In genomic region chr16:17148084-17148483, GRCm38 (mm10) we compare ENCODE assay signal across 8 mouse cellular contexts. TPM values are rescaled to one million over a fixed set of nuclear protein-coding genes. Genes with fewer than 3 reads are reported as not detected.
DNase-seq lines count a peak whose midpoint lies in the region; ATAC-seq and TF ChIP-seq lines count a peak whose summit lies in the region.

No protein-coding gene starts in this region.

- peaks cover 11% of the 10 kb centered on the region for H3K4me1 ChIP-seq in kidney, embryonic 16.5 days (ENCODE audit: insufficient read depth, low read length)
- H3K4me1 ChIP-seq in G1E (ENCODE audit: insufficient read depth, low read depth, low read length), result peaks cover 40% of the 10 kb centered on the region
- H3K4me1 ChIP-seq in embryonic facial prominence, embryonic 10.5 days, result peaks cover 29% of the 10 kb centered on the region
- peaks cover 21% of the 10 kb centered on the region for H3K4me1 ChIP-seq in hindbrain, embryonic 15.5 days (replicated peaks)
- H3K4me1 ChIP-seq in thymus, adult 2 months (replicated peaks; ENCODE audit: control insufficient read depth, insufficient read depth, low read length), result peaks cover 12% of the 10 kb centered on the region

- TF ChIP-seq CTCF in G1E (IDR thresholded peaks at IDR 0.05; ENCODE audit: low read depth, low read length), result no peak
- no peak; the same call in 1 of the 2 replicates for TF ChIP-seq CTCF in thymus, adult 2 months (IDR thresholded peaks at IDR 0.05; ENCODE audit: borderline replicate concordance, control insufficient read depth, extremely low read depth, insufficient read depth, low read length, poor library complexity)

- H3K9ac ChIP-seq in kidney, embryonic 16.5 days (replicated peaks; ENCODE audit: low read length), result peak overlapping the region; percentile 59
- peak overlapping the region; percentile 61 for H3K9ac ChIP-seq in hindbrain, embryonic 15.5 days

- H3K4me2 ChIP-seq in kidney, embryonic 16.5 days (replicated peaks; ENCODE audit: low read depth, low read length), result peak overlapping the region; percentile 94
- peak overlapping the region; percentile 94 for H3K4me2 ChIP-seq in hindbrain, embryonic 15.5 days

- no peaks in the 10 kb centered on the region for H3K27me3 ChIP-seq in kidney, embryonic 16.5 days (ENCODE audit: insufficient read depth, low read length)
- H3K27me3 ChIP-seq in G1E (ENCODE audit: insufficient read depth, low read length), result no peaks in the 10 kb centered on the region
- peaks cover 19% of the 10 kb centered on the region for H3K27me3 ChIP-seq in embryonic facial prominence, embryonic 10.5 days (replicated peaks; ENCODE audit: low read depth, poor library complexity, severe bottlenecking)
- no peaks in the 10 kb centered on the region for H3K27me3 ChIP-seq in hindbrain, embryonic 15.5 days
- no peaks in the 10 kb centered on the region for H3K27me3 ChIP-seq in thymus, adult 2 months (ENCODE audit: control insufficient read depth, insufficient read depth, low read length)

- peak; percentile 5; the same call in 1 of the 2 replicates for ATAC-seq in kidney, embryonic 16.5 days (ENCODE audit: low FRiP score, low TSS enrichment)
- ATAC-seq in G1E (ENCODE audit: extremely low read depth, insufficient number of reproducible peaks, low FRiP score, poor library complexity, severe bottlenecking), result peak; percentile 63
- ATAC-seq in hindbrain, embryonic 15.5 days (ENCODE audit: low FRiP score, low read depth), result peak; percentile 4

- WGBS in kidney, embryonic 16.5 days, result 10% methylated on average over 16 of the region's 16 CpGs
- WGBS in embryonic facial prominence, embryonic 10.5 days, result 5% methylated on average over 16 of the region's 16 CpGs
- WGBS in hindbrain, embryonic 15.5 days, result 7% methylated on average over 16 of the region's 16 CpGs
- 72% methylated on average over 16 of the region's 16 CpGs for WGBS in thymus, adult 2 months

- H3K9me3 ChIP-seq in kidney, embryonic 16.5 days (ENCODE audit: low read length), result no peaks in the 10 kb centered on the region
- no peaks in the 10 kb centered on the region for H3K9me3 ChIP-seq in G1E (replicated peaks)
- no peaks in the 10 kb centered on the region for H3K9me3 ChIP-seq in embryonic facial prominence, embryonic 10.5 days
- H3K9me3 ChIP-seq in hindbrain, embryonic 15.5 days, result no peaks in the 10 kb centered on the region

- peaks cover 14% of the 10 kb centered on the region; the same call in 1 of the 2 replicates for H3K36me3 ChIP-seq in kidney, embryonic 16.5 days (ENCODE audit: insufficient read depth, low read length)
- H3K36me3 ChIP-seq in G1E (replicated peaks), result peaks cover 67% of the 10 kb centered on the region
- H3K36me3 ChIP-seq in embryonic facial prominence, embryonic 10.5 days (replicated peaks), result peaks cover 28% of the 10 kb centered on the region
- peaks cover 6% of the 10 kb centered on the region for H3K36me3 ChIP-seq in hindbrain, embryonic 15.5 days
- H3K36me3 ChIP-seq in thymus, adult 2 months (ENCODE audit: control insufficient read depth, insufficient read depth, low read length), result peaks cover 6% of the 10 kb centered on the region

- DNase-seq in kidney, adult 11 months, result no peak
- peak; percentile 72 for DNase-seq in G1E (ENCODE audit: low spot score)
- DNase-seq in embryonic facial prominence, embryonic 10.5 days (ENCODE audit: low spot score), result peak; percentile 77
- DNase-seq in mesoderm, embryonic 11.5 days (ENCODE audit: low read depth, low spot score), result peak; percentile 67
- peak; percentile 47 for DNase-seq in thymus, adult 2 months
- DNase-seq in ovary, adult 18-20 months (ENCODE audit: low spot score), result no peak

- TF ChIP-seq POLR2A in thymus, adult 2 months (IDR thresholded peaks at IDR 0.05; ENCODE audit: control insufficient read depth, extremely low read depth, insufficient read depth, low read length, poor library complexity), result no peak

- peak overlapping the region; percentile 70 for H3K4me3 ChIP-seq in kidney, embryonic 16.5 days (ENCODE audit: low read length)
- peak overlapping the region; percentile 76 for H3K4me3 ChIP-seq in G1E (ENCODE audit: low read depth, low read length)
- peak overlapping the region; percentile 72 for H3K4me3 ChIP-seq in embryonic facial prominence, embryonic 10.5 days
- H3K4me3 ChIP-seq in hindbrain, embryonic 15.5 days, result peak overlapping the region; percentile 59
- peak overlapping the region; percentile 49 for H3K4me3 ChIP-seq in thymus, adult 2 months (ENCODE audit: control insufficient read depth, insufficient read depth, low read length)

- H3K27ac ChIP-seq in kidney, embryonic 16.5 days (ENCODE audit: low read length), result no peak overlapping the region
- H3K27ac ChIP-seq in embryonic facial prominence, embryonic 10.5 days (replicated peaks), result no peak overlapping the region; the same call in 1 of the 2 replicates
- H3K27ac ChIP-seq in hindbrain, embryonic 15.5 days (replicated peaks), result no peak overlapping the region
- no peak overlapping the region for H3K27ac ChIP-seq in thymus, adult 2 months (ENCODE audit: control insufficient read depth, insufficient read depth, low read length)

RNA-seq across cellular contexts. Expression of gene Ccdc116, which starts 1.1 kb away (rescaled TPM):
- 0.31 and 0.36 TPM in 2 replicates for polyA plus RNA-seq in kidney, embryonic 16.5 days (2015; fragmentation: Nextera tagmentation; extraction: Ambion mirVana)
- total RNA-seq in G1E (2014; fragmentation: Nextera tagmentation) (3.9 and 5.3 TPM in 2 replicates), G1E (2017) (2.5 and 2.8 TPM in 2 replicates)
- polyA plus RNA-seq in G1E (2012), result 4.6 TPM in 2 replicates
- 0.55 and 0.57 TPM in 2 replicates for polyA plus RNA-seq in embryonic facial prominence, embryonic 10.5 days (2016; fragmentation: Nextera tagmentation; extraction: Ambion mirVana)
- polyA plus RNA-seq in hindbrain, embryonic 15.5 days (2015; fragmentation: Nextera tagmentation; extraction: Ambion mirVana), result 3.4 and 4.1 TPM in 2 replicates
- polyA plus RNA-seq in thymus, adult 2 months (2012; rRNA removed), result 3.5 and 3.7 TPM in 2 replicates

RNA-seq across cellular contexts. Expression of gene Ydjc, which starts 3.7 kb away (rescaled TPM):
- 7.2 and 7.8 TPM in 2 replicates for polyA plus RNA-seq in kidney, embryonic 16.5 days (2015; fragmentation: Nextera tagmentation; extraction: Ambion mirVana)
- total RNA-seq in G1E (2014; fragmentation: Nextera tagmentation) (9.3 and 10.4 TPM in 2 replicates), G1E (2017) (15.3 and 23.4 TPM in 2 replicates)
- 55.2 and 79.3 TPM in 2 replicates for polyA plus RNA-seq in G1E (2012)
- polyA plus RNA-seq in embryonic facial prominence, embryonic 10.5 days (2016; fragmentation: Nextera tagmentation; extraction: Ambion mirVana), result 6.7 and 7.5 TPM in 2 replicates
- 44.3 and 48.1 TPM in 2 replicates for polyA plus RNA-seq in hindbrain, embryonic 15.5 days (2015; fragmentation: Nextera tagmentation; extraction: Ambion mirVana)
- 19.3 and 21.4 TPM in 2 replicates for polyA plus RNA-seq in thymus, adult 2 months (2012; rRNA removed)

RNA-seq across cellular contexts. Expression of gene Sdf2l1, which starts 15.9 kb away (rescaled TPM):
- 95.5 and 105 TPM in 2 replicates for polyA plus RNA-seq in kidney, embryonic 16.5 days (2015; fragmentation: Nextera tagmentation; extraction: Ambion mirVana)
- total RNA-seq in G1E (2014; fragmentation: Nextera tagmentation) (16.5 and 20.2 TPM in 2 replicates), G1E (2017) (43.1 and 48.1 TPM in 2 replicates)
- polyA plus RNA-seq in G1E (2012), result 74.7 and 93.8 TPM in 2 replicates
- 107 and 118 TPM in 2 replicates for polyA plus RNA-seq in embryonic facial prominence, embryonic 10.5 days (2016; fragmentation: Nextera tagmentation; extraction: Ambion mirVana)
- polyA plus RNA-seq in hindbrain, embryonic 15.5 days (2015; fragmentation: Nextera tagmentation; extraction: Ambion mirVana), result 37.4 and 38.3 TPM in 2 replicates
- 60.3 and 69.8 TPM in 2 replicates for polyA plus RNA-seq in thymus, adult 2 months (2012; rRNA removed)

RNA-seq across cellular contexts. Expression of gene 2610318N02Rik, which starts 23.1 kb away (rescaled TPM):
- polyA plus RNA-seq in kidney, embryonic 16.5 days (2015; fragmentation: Nextera tagmentation; extraction: Ambion mirVana), result 57.5 and 60.6 TPM in 2 replicates
- total RNA-seq in G1E (2014; fragmentation: Nextera tagmentation) (18.3 and 27.6 TPM in 2 replicates), G1E (2017) (8.8 and 10.6 TPM in 2 replicates)
- 8.1 and 9.0 TPM in 2 replicates for polyA plus RNA-seq in G1E (2012)
- polyA plus RNA-seq in embryonic facial prominence, embryonic 10.5 days (2016; fragmentation: Nextera tagmentation; extraction: Ambion mirVana), result 170 and 185 TPM in 2 replicates
- 12.4 and 18.7 TPM in 2 replicates for polyA plus RNA-seq in hindbrain, embryonic 15.5 days (2015; fragmentation: Nextera tagmentation; extraction: Ambion mirVana)
- polyA plus RNA-seq in thymus, adult 2 months (2012; rRNA removed), result 105 and 118 TPM in 2 replicates

RNA-seq across cellular contexts. Expression of gene Ppil2, which starts 37.0 kb away (rescaled TPM):
- polyA plus RNA-seq in kidney, embryonic 16.5 days (2015; fragmentation: Nextera tagmentation; extraction: Ambion mirVana), result 150 and 161 TPM in 2 replicates
- total RNA-seq in G1E (2014; fragmentation: Nextera tagmentation), result 111 and 127 TPM in 2 replicates
- total RNA-seq in G1E (2017), result 110 and 122 TPM in 2 replicates
- 65.1 and 70.4 TPM in 2 replicates for polyA plus RNA-seq in G1E (2012)
- 150 TPM in 2 replicates for polyA plus RNA-seq in embryonic facial prominence, embryonic 10.5 days (2016; fragmentation: Nextera tagmentation; extraction: Ambion mirVana)
- 142 and 148 TPM in 2 replicates for polyA plus RNA-seq in hindbrain, embryonic 15.5 days (2015; fragmentation: Nextera tagmentation; extraction: Ambion mirVana)
- polyA plus RNA-seq in thymus, adult 2 months (2012; rRNA removed), result 163 and 176 TPM in 2 replicates

Comparison
In these comparisons a context has a peak if more than half of its experiments do, and no peak if none do; other contexts are left out.
1. ATAC-seq: peak in every context shown above with its lines; median percentile 63 in G1E; 5 in kidney, embryonic 16.5 days; 4 in hindbrain, embryonic 15.5 days.
2. DNase-seq: peak in G1E (single experiment), embryonic facial prominence, embryonic 10.5 days (single experiment), mesoderm, embryonic 11.5 days (single experiment) and thymus, adult 2 months (single experiment); none in kidney, adult 11 months (single experiment) and ovary, adult 18-20 months (single experiment).
3. Peak in every context shown above with its lines, with median percentiles within 50 percentile points of each other: H3K4me3 ChIP-seq.